Mouse (Mus musculus): ENCODE measurements around the gene Kcns3.
"Not testable (repeated sequence)": the region's sequence is repeated elsewhere in the genome, so short reads cannot be mapped to it uniquely, and the experiment has no call there.

The Kcns3 gene

DNA sequence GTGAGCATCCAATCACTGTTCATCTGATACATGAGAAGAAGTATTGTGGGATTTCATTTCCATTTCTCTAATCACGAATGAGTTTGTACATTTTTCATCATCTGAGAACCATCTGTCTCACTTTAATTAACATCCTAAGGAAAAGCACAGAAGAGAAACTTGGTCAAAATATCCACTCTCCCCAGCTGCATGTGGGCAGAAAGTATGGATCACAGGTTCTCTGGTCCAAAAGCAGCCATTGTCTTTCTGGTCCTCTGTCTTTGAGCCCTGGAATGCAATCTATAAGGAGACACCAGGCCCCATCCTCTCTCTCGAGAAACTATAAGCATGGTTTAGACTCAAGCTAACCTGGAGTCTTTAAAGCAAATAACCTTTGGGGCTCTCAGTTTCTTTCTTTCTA is 79.8 kb downstream of the Kcns3 start:
- DNase-seq (ENCODE audit: low spot score): no peak

DNA sequence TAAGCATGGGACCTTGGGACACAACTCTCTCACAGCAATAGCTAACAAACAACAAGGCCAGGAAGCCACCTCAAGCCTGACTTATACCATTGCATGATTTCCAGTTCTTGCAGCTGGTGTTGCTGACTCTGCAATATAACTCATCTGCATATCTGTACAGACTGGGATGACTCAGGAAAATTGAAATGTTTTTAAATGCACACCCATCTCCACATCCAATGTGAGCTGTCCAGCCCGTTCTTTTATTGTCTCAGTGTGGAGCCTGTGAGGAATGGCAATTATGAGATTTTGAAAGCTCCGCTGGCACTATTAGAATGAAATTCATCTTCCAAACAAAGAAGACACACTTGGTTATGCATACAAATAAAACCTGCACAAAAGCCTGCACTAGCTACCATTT is 84.0 kb downstream of the Kcns3 start:
- no peak for DNase-seq (ENCODE audit: low spot score)

DNA sequence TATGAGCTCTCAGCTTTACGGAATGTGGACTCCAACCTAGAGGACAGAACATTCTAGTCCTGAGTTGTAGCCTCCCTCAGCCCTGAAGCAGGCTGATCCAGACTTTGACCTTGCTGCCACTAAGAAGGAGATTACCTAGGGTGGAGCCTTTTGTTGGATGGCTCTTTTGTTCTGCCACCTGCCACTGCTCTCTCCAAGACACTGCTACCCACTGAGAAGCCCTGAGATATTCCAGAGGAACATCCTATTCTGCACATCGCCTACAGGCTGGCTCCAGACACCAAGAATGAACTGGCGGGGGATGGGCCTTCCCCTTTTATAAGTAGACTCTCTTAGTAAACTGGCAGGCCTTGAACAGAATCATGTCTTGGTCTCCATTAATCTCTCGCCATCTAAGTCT is 98.2 kb downstream of the Kcns3 start:
- not testable (repeated sequence) for DNase-seq (ENCODE audit: low spot score)

DNA sequence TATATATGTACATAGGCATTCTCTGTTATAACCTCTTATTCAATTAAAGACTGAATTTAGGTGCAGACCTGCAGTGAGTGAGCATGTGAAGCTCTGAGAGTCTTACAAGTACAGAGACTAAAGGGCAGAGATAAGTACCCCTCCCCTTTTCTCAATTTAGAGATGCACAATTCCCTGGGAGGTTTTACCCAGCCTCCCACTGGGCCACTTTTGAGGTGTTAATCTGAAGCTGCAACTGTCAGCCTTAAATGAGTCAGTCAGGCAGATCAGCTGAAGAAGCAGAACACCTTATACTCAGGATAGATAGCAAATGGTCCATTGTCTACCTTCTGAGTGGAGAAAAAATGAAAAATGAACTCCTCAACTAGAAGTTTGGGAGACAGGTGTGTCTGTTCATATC is 109.0 kb downstream of the Kcns3 start:
- no peak for DNase-seq (ENCODE audit: low spot score)

All from embryo, embryonic 10.5 days (tissue).